Mouse (Mus musculus): ENCODE measurements around the gene Acsm4. TPM values are rescaled to one million over a fixed set of nuclear protein-coding genes. Genes with fewer than 3 reads are reported as not detected.
"Not testable (repeated sequence)": the region's sequence is repeated elsewhere in the genome, so short reads cannot be mapped to it uniquely, and the experiment has no call there.

Gene Acsm4
- polyA plus RNA-seq, 1 experiment from 2014 or later = not detected

- H3K36me3 ChIP-seq (replicated peaks) = peaks cover 30% of the 10 kb centered on the region
- peak overlapping the region; percentile 79 for H3K4me3 ChIP-seq (replicated peaks)
- H3K9ac ChIP-seq = peak overlapping the region; percentile 68; the same call in 1 of the 2 replicates
- H3K9me3 ChIP-seq (replicated peaks) = no peaks in the 10 kb centered on the region
- H3K4me2 ChIP-seq = peak overlapping the region; percentile 81
- H3K4me1 ChIP-seq (replicated peaks) = peaks cover 14% of the 10 kb centered on the region
- WGBS (ENCODE audit: insufficient replicate concordance) = 14% methylated on average over 8 of the region's 8 CpGs
- H3K27me3 ChIP-seq = no peaks in the 10 kb centered on the region
- H3K27ac ChIP-seq (replicated peaks) = no peak overlapping the region
- 0 out of 2 replicates have a peak, but pooled peaks have one; percentile 4 for ATAC-seq (ENCODE audit: insufficient read depth)
Observed at GRCm38 (mm10) chr7:119720947-119721310, 31.1 kb downstream of the Acsm4 start.

- no peak overlapping the region for H3K27ac ChIP-seq (replicated peaks)
- no peak overlapping the region for H3K9ac ChIP-seq
- WGBS (ENCODE audit: insufficient replicate concordance) = 54% methylated on average over 2 of the region's 2 CpGs
Observed at GRCm38 (mm10) chr7:119727621-119728020, 37.8 kb downstream of the Acsm4 start.

GRCm38 (mm10) chr7:119731262-119731661 is 41.4 kb downstream of the Acsm4 start:
- ATAC-seq (ENCODE audit: insufficient read depth); H3K9ac ChIP-seq; H3K27me3 ChIP-seq; H3K4me2 ChIP-seq; H3K9me3 ChIP-seq (replicated peaks); H3K36me3 ChIP-seq (replicated peaks); H3K27ac ChIP-seq (replicated peaks); H3K4me3 ChIP-seq (replicated peaks); H3K4me1 ChIP-seq (replicated peaks): not testable (repeated sequence)
- 64% methylated on average over 4 of the region's 4 CpGs for WGBS (ENCODE audit: insufficient replicate concordance)

More at GRCm38 (mm10) chr7:119727621-119728020, 37.8 kb downstream of the Acsm4 start:
- no peak for ATAC-seq (ENCODE audit: insufficient read depth)
- Histone ChIP-seq H3K4me3 (replicated peaks) (no peak overlapping the region), H3K4me1 (replicated peaks) (no peaks in the 10 kb centered on the region), H3K4me2 (no peak overlapping the region), H3K9me3 (replicated peaks) (no peaks in the 10 kb centered on the region), H3K27me3 (peaks cover 8% of the 10 kb centered on the region; the same call in 1 of the 2 replicates), H3K36me3 (replicated peaks) (no peaks in the 10 kb centered on the region)

- H3K9me3 ChIP-seq (replicated peaks) = no peaks in the 10 kb centered on the region
- H3K4me3 ChIP-seq (replicated peaks) = no peak overlapping the region
- no peak overlapping the region for H3K4me2 ChIP-seq
- H3K27ac ChIP-seq (replicated peaks) = no peak overlapping the region
- 62% methylated on average over 2 of the region's 2 CpGs for WGBS (ENCODE audit: insufficient replicate concordance)
- peaks cover 12% of the 10 kb centered on the region for H3K27me3 ChIP-seq
- no peaks in the 10 kb centered on the region for H3K4me1 ChIP-seq (replicated peaks)
- H3K36me3 ChIP-seq (replicated peaks) = no peaks in the 10 kb centered on the region
- no peak for ATAC-seq (ENCODE audit: insufficient read depth)
- H3K9ac ChIP-seq = no peak overlapping the region
Observed at GRCm38 (mm10) chr7:119738877-119739276, 49.1 kb downstream of the Acsm4 start.

- not testable (repeated sequence) for H3K9me3 ChIP-seq (replicated peaks); ATAC-seq (ENCODE audit: insufficient read depth); H3K27ac ChIP-seq (replicated peaks); H3K9ac ChIP-seq; H3K4me1 ChIP-seq (replicated peaks); H3K36me3 ChIP-seq (replicated peaks)
- WGBS (ENCODE audit: insufficient replicate concordance) = 5% methylated on average over 19 of the region's 44 CpGs
- Histone ChIP-seq H3K4me2 (peak overlapping the region; percentile 41), H3K27me3 (peaks cover 12% of the 10 kb centered on the region), H3K4me3 (replicated peaks) (peak overlapping the region; percentile 27)
Observed at GRCm38 (mm10) chr7:119739798-119740468, 50.1 kb downstream of the Acsm4 start.

GRCm38 (mm10) chr7:119744321-119744720 is 54.5 kb downstream of the Acsm4 start:
- Histone ChIP-seq H3K9ac (no peak overlapping the region), H3K36me3 (replicated peaks) (no peaks in the 10 kb centered on the region), H3K27me3 (no peaks in the 10 kb centered on the region), H3K4me1 (replicated peaks) (0 out of 2 replicates have a peak, but pooled peaks cover 4% of the 10 kb centered on the region), H3K27ac (replicated peaks) (no peak overlapping the region), H3K4me3 (replicated peaks) (peak overlapping the region; percentile 24), H3K4me2 (peak overlapping the region; percentile 54), H3K9me3 (replicated peaks) (no peaks in the 10 kb centered on the region)
- WGBS (ENCODE audit: insufficient replicate concordance) = 5% methylated on average over 34 of the region's 34 CpGs
- no peak for ATAC-seq (ENCODE audit: insufficient read depth)

- Histone ChIP-seq H3K27ac (replicated peaks) (no peak overlapping the region), H3K4me1 (replicated peaks) (0 out of 2 replicates have a peak, but pooled peaks cover 4% of the 10 kb centered on the region), H3K4me3 (replicated peaks) (no peak overlapping the region), H3K9ac (no peak overlapping the region), H3K36me3 (replicated peaks) (no peaks in the 10 kb centered on the region), H3K9me3 (replicated peaks) (no peaks in the 10 kb centered on the region), H3K4me2 (no peak overlapping the region), H3K27me3 (no peaks in the 10 kb centered on the region)
- 66% methylated on average over 1 of the region's 1 CpGs for WGBS (ENCODE audit: insufficient replicate concordance)
- ATAC-seq (ENCODE audit: insufficient read depth) = no peak
Observed at GRCm38 (mm10) chr7:119745869-119746268, 56.0 kb downstream of the Acsm4 start.

GRCm38 (mm10) chr7:119748761-119749160 is 58.9 kb downstream of the Acsm4 start:
- Histone ChIP-seq H3K4me1 (replicated peaks) (0 out of 2 replicates have a peak, but pooled peaks cover 4% of the 10 kb centered on the region), H3K27me3 (no peaks in the 10 kb centered on the region), H3K4me2 (no peak overlapping the region), H3K27ac (replicated peaks) (no peak overlapping the region), H3K9ac (no peak overlapping the region), H3K9me3 (replicated peaks) (no peaks in the 10 kb centered on the region), H3K36me3 (replicated peaks) (no peaks in the 10 kb centered on the region), H3K4me3 (replicated peaks) (no peak overlapping the region)
- ATAC-seq (ENCODE audit: insufficient read depth) = 0 out of 2 replicates have a peak, but pooled peaks have one; percentile 31
- 47% methylated on average over 2 of the region's 2 CpGs for WGBS (ENCODE audit: insufficient replicate concordance)

GRCm38 (mm10) chr7:119749942-119750341 is 60.1 kb downstream of the Acsm4 start:
- no peak for ATAC-seq (ENCODE audit: insufficient read depth)
- Histone ChIP-seq H3K36me3 (replicated peaks) (no peaks in the 10 kb centered on the region), H3K27ac (replicated peaks) (no peak overlapping the region), H3K9ac (no peak overlapping the region), H3K4me1 (replicated peaks) (no peaks in the 10 kb centered on the region), H3K4me3 (replicated peaks) (no peak overlapping the region), H3K9me3 (replicated peaks) (no peaks in the 10 kb centered on the region), H3K4me2 (no peak overlapping the region), H3K27me3 (no peaks in the 10 kb centered on the region)
- WGBS (ENCODE audit: insufficient replicate concordance) = 28% methylated on average over 2 of the region's 2 CpGs

GRCm38 (mm10) chr7:119753696-119754095 is 63.9 kb downstream of the Acsm4 start:
- H3K4me2 ChIP-seq = no peak overlapping the region
- H3K9ac ChIP-seq = no peak overlapping the region
- no peak overlapping the region for H3K4me3 ChIP-seq (replicated peaks)
- 67% methylated on average over 1 of the region's 1 CpGs for whole genome bisulfite sequencing (ENCODE audit: insufficient replicate concordance)
- no peaks in the 10 kb centered on the region for H3K9me3 ChIP-seq (replicated peaks)
- H3K4me1 ChIP-seq (replicated peaks) = no peaks in the 10 kb centered on the region
- no peaks in the 10 kb centered on the region for H3K36me3 ChIP-seq (replicated peaks)
- no peak overlapping the region for H3K27ac ChIP-seq (replicated peaks)
- no peak for ATAC-seq (ENCODE audit: insufficient read depth)
- no peaks in the 10 kb centered on the region for H3K27me3 ChIP-seq

GRCm38 (mm10) chr7:119760527-119760951 is 70.7 kb downstream of the Acsm4 start, which contains the start of gene Acsm3:
TSS of gene Acsm3 (plus strand) at chr7:119760923.
- H3K27ac ChIP-seq (replicated peaks) = no peak within 1 kb of the TSS
- WGBS (ENCODE audit: insufficient replicate concordance) = 53% methylated on average over 11 of the region's 11 CpGs
- H3K27me3 ChIP-seq = no peaks in the 10 kb centered on the region
- no peaks in the 10 kb centered on the region for H3K36me3 ChIP-seq (replicated peaks)
- H3K9ac ChIP-seq = no peak within 1 kb of the TSS
- peak; percentile 70 for ATAC-seq (ENCODE audit: insufficient read depth)
- H3K4me1 ChIP-seq (replicated peaks) = no peaks in the 10 kb centered on the region
- peak within 1 kb of the TSS; percentile 34 for H3K4me2 ChIP-seq
- no peaks in the 10 kb centered on the region for H3K9me3 ChIP-seq (replicated peaks)
- no peak within 1 kb of the TSS for H3K4me3 ChIP-seq (replicated peaks)

Measured in liver, embryonic 15.5 days (tissue).